Mouse (Mus musculus) hindbrain, embryonic 16.5 days (tissue): Measurements from ENCODE around the gene Napsa. TPM values are rescaled to one million over a fixed set of nuclear protein-coding genes. Genes with fewer than 3 reads are reported as not detected.

Source experiments
- ATAC-seq: fragments of 200-750 bp; cut with Nextera tagmentation; 2 replicates; pipeline ENCODE4 v1.8.0; 2017; ENCODE audit warnings: moderate TSS enrichment, moderate library complexity
- H3K27ac ChIP-seq: fragments of 300-500 bp; sonication (generic); 2 replicates; pipeline ENCODE4 v1.5.1; 2014; ENCODE audit warnings: low read depth, mild to moderate bottlenecking, control low read depth, low read length, moderate library complexity
- H3K27me3 ChIP-seq: fragments of 300-500 bp; sonication (generic); replicated peaks from 2 replicates; pipeline ENCODE4 v1.6.1; 2014; ENCODE audit warnings: low read length; ENCODE audit not compliant: control insufficient read depth, insufficient read depth
- H3K36me3 ChIP-seq: fragments of 300-500 bp; sonication (generic); 2 replicates; pipeline ENCODE4 v1.6.1; 2014; ENCODE audit warnings: mild to moderate bottlenecking, low read length, moderate library complexity, mixed read lengths; ENCODE audit not compliant: control insufficient read depth, insufficient read depth
- H3K4me1 ChIP-seq: fragments of 300-500 bp; sonication (generic); 2 replicates; pipeline ENCODE4 v1.6.1; 2014; ENCODE audit warnings: low read depth, low read length; ENCODE audit not compliant: control insufficient read depth, insufficient read depth
- H3K4me2 ChIP-seq: fragments of 300-500 bp; sonication (generic); 2 replicates; pipeline ENCODE4 v1.6.1; 2014; ENCODE audit warnings: mild to moderate bottlenecking, low read length, control low read depth, moderate library complexity
- H3K4me3 ChIP-seq: fragments of 300-500 bp; sonication (generic); 2 replicates; pipeline ENCODE4 v1.5.1; 2014; ENCODE audit warnings: mild to moderate bottlenecking, low read length, control low read depth, moderate library complexity
- H3K9ac ChIP-seq: fragments of 300-500 bp; sonication (generic); 2 replicates; pipeline ENCODE4 v1.6.1; 2014; ENCODE audit warnings: low read depth, mild to moderate bottlenecking, control low read depth, low read length, moderate library complexity
- H3K9me3 ChIP-seq: fragments of 300-500 bp; sonication (generic); 2 replicates; pipeline ENCODE4 v1.6.1; 2014; ENCODE audit warnings: mild to moderate bottlenecking, low read length, moderate library complexity; ENCODE audit not compliant: control insufficient read depth
- WGBS: fragments of 180-500 bp; shearing (Covaris S2); extraction: QIAGEN DNeasy Blood & Tissue Kit; methylation state at CpG from one replicate; pipeline ENCODE4 v1.1.7; 2014; 5-methylcytosine and 5-hydroxymethylcytosine counted together
- polyA plus RNA-seq: library from polyadenylated mRNA; unstranded; fragments of >200 nt; fragmentation: Nextera tagmentation; extraction: Ambion mirVana; gene quantifications from 2 replicates; pipeline ENCODE4 v1.2.1, GENCODE M21; 2015

Napsa gene
- polyA plus RNA-seq, 1 experiment from 2014 or later, result 1.6 TPM

DNA sequence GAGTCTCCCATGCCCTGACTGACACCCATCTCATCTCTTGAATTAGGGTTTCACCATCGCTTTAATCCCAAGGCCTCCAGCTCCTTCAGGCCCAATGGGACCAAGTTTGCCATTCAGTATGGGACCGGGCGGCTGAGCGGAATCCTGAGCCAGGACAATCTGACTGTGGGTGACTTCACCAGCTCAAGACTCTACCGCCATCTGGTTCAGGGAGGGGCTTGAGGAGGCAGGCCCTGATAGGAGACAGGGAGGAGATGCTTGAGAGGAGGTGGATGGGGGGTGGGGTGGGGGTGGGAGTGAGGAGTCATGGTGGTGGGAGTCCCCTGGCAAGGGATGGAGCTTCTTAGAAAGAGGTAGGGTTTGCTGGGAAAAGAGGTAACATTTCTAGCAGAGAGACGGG is 9.5 kb downstream of the Napsa start:
- no peak overlapping the region for H3K4me3 ChIP-seq

GRCm38 (mm10) chr7:44582709-44583108 is 10.5 kb downstream of the Napsa start:
- no peak overlapping the region for H3K9ac ChIP-seq
- no peak overlapping the region for H3K27ac ChIP-seq
- H3K4me2 ChIP-seq, result no peak overlapping the region
- no peaks in the 10 kb centered on the region for H3K27me3 ChIP-seq
- ATAC-seq, result no peak
- no peaks in the 10 kb centered on the region for H3K36me3 ChIP-seq
- 75% methylated on average over 5 of the region's 5 CpGs for WGBS
- H3K9me3 ChIP-seq, result peaks cover 7% of the 10 kb centered on the region; the same call in 1 of the 2 replicates
- H3K4me3 ChIP-seq, result no peak overlapping the region
- peaks cover under 1% of the 10 kb centered on the region; the same call in 1 of the 2 replicates for H3K4me1 ChIP-seq

More for the DNA sequence above, 9.5 kb downstream of the Napsa start:
- Histone ChIP-seq H3K9me3 (peaks cover 7% of the 10 kb centered on the region; the same call in 1 of the 2 replicates), H3K9ac (no peak overlapping the region), H3K36me3 (no peaks in the 10 kb centered on the region), H3K4me1 (no peaks in the 10 kb centered on the region), H3K27me3 (no peaks in the 10 kb centered on the region), H3K4me2 (no peak overlapping the region), H3K27ac (no peak overlapping the region)
- WGBS, result 84% methylated on average over 6 of the region's 6 CpGs
- ATAC-seq, result no peak

- H3K4me1 ChIP-seq, result peaks cover 5% of the 10 kb centered on the region; the same call in 1 of the 2 replicates
- H3K4me3 ChIP-seq, result no peak overlapping the region
- no peak overlapping the region for H3K4me2 ChIP-seq
- H3K36me3 ChIP-seq, result no peaks in the 10 kb centered on the region
- no peak for ATAC-seq
- no peaks in the 10 kb centered on the region for H3K27me3 ChIP-seq
- no peak overlapping the region for H3K27ac ChIP-seq
- peaks cover 7% of the 10 kb centered on the region; the same call in 1 of the 2 replicates for H3K9me3 ChIP-seq
- 91% methylated on average over 1 of the region's 1 CpGs for WGBS
- no peak overlapping the region for H3K9ac ChIP-seq
Measured at GRCm38 (mm10) chr7:44583146-44583545, 11.0 kb downstream of the Napsa start.

DNA sequence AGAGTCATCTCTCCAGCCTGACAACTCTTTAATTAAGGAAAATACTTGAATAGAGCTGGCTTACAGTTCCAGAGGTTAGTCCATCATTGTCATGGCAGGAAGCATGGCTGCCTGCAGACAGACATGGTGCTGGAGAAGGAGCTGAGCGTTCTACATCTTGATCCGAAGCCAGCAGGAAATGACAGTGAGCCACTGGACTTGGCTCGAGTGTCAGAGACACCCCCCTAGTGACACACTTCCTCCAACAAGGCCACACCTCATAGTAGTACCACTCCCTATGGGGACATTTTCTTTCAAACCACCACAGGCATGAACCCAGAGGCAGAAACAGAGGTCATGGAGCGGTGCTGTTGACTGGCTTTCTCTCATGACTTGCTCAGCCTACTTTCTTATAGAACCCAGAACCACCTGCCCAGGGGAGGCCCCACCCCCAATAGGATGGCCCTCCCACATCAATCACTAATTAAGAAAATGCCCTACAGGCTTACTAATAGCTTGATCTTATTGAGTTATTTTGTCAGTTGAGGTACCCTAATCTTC is 12.2 kb downstream of the Napsa start:
- Histone ChIP-seq H3K4me1 (peaks cover 10% of the 10 kb centered on the region; the same call in 1 of the 2 replicates), H3K4me3 (no peak overlapping the region), H3K4me2 (no peak overlapping the region), H3K36me3 (no peaks in the 10 kb centered on the region), H3K27ac (no peak overlapping the region), H3K27me3 (no peaks in the 10 kb centered on the region), H3K9me3 (peaks cover 2% of the 10 kb centered on the region; the same call in 1 of the 2 replicates), H3K9ac (no peak overlapping the region)
- no peak for ATAC-seq
- whole genome bisulfite sequencing, result 80% methylated on average over 4 of the region's 4 CpGs

- no peak for ATAC-seq
- Histone ChIP-seq H3K4me3 (no peak overlapping the region), H3K4me2 (no peak overlapping the region), H3K36me3 (no peaks in the 10 kb centered on the region), H3K9ac (no peak overlapping the region), H3K27ac (no peak overlapping the region), H3K27me3 (no peaks in the 10 kb centered on the region), H3K9me3 (peaks cover 2% of the 10 kb centered on the region; the same call in 1 of the 2 replicates), H3K4me1 (peaks cover 16% of the 10 kb centered on the region; the same call in 1 of the 2 replicates)
- WGBS, result 90% methylated on average over 6 of the region's 6 CpGs
Measured at GRCm38 (mm10) chr7:44584921-44585320, 12.7 kb downstream of the Napsa start.

DNA sequence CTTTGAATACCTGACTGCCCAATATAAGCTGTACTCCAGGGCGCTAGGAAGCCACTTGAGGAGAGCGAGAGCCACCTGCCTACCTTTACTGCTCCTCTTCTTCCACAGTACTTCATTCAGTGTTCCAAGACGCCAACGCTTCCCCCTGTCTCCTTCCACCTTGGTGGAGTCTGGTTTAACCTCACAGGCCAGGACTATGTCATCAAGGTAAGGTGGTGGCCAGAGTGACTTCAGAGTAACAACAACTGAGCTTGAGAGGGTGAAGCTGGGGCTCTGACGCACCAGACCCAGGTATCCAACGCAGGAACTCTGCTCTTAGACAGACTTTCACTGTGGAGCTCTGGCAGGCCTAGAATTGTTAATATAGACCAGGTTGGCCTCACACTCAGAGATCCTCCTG is 13.4 kb downstream of the Napsa start:
- 90% methylated on average over 6 of the region's 6 CpGs for WGBS
- Histone ChIP-seq H3K27me3 (no peaks in the 10 kb centered on the region), H3K36me3 (no peaks in the 10 kb centered on the region), H3K4me1 (peaks cover 18% of the 10 kb centered on the region; the same call in 1 of the 2 replicates), H3K9me3 (peaks cover 2% of the 10 kb centered on the region; the same call in 1 of the 2 replicates), H3K27ac (no peak overlapping the region), H3K4me3 (no peak overlapping the region), H3K4me2 (no peak overlapping the region), H3K9ac (no peak overlapping the region)
- ATAC-seq, result no peak

DNA sequence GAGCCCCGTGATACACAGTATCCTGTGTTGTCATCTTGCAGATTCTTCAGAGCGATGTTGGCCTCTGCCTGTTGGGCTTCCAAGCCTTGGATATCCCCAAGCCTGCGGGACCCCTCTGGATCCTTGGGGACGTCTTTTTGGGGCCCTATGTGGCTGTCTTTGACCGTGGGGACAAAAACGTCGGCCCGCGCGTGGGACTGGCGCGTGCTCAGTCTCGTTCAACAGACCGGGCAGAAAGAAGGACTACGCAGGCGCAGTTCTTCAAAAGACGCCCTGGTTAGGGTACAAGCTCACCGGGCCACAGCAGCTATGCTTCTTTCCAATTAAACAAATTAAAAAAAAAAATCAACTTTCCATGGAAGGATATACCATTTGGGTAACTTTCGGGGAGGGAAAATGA is 14.3 kb downstream of the Napsa start:
- H3K9me3 ChIP-seq, result no peaks in the 10 kb centered on the region
- no peaks in the 10 kb centered on the region for H3K36me3 ChIP-seq
- peak overlapping the region; percentile 91 for H3K4me2 ChIP-seq
- no peaks in the 10 kb centered on the region for H3K27me3 ChIP-seq
- peak overlapping the region; percentile 47 for H3K9ac ChIP-seq
- H3K4me1 ChIP-seq, result peaks cover 22% of the 10 kb centered on the region
- H3K4me3 ChIP-seq, result peak overlapping the region; percentile 72
- 7% methylated on average over 19 of the region's 19 CpGs for WGBS
- no peak for ATAC-seq
- peak overlapping the region; percentile 59 for H3K27ac ChIP-seq

DNA sequence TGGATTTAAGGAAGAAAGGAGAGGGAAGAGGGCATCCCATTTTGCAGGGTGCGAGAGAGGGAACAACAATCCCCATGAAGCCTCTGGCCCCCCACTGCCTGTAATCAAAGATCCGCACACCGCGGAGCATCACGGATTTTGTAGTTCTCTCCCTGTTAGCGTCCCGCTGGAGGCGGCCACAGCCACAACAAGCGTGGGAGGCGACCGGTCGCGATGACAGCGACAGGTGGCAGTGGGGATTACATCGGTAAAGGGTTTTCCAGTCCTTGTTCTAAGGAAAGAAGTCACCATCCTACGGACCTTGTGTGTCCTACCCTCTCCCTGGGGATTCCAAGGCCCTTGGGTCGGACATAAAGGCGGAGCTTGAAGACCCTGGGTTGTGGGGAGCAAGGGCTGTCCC is 14.8 kb downstream of the Napsa start:
- Histone ChIP-seq H3K27ac (peak overlapping the region; percentile 59; the same call in 1 of the 2 replicates), H3K4me2 (peak overlapping the region; percentile 91), H3K9ac (peak overlapping the region; percentile 47), H3K27me3 (no peaks in the 10 kb centered on the region), H3K36me3 (no peaks in the 10 kb centered on the region), H3K4me1 (peaks cover 26% of the 10 kb centered on the region), H3K9me3 (no peaks in the 10 kb centered on the region), H3K4me3 (peak overlapping the region; percentile 72)
- ATAC-seq, result peak; percentile 55
- WGBS, result under 1% methylated on average over 18 of the region's 18 CpGs

GRCm38 (mm10) chr7:44587676-44588075 is 15.5 kb downstream of the Napsa start:
- Histone ChIP-seq H3K27me3 (no peaks in the 10 kb centered on the region), H3K4me2 (peak overlapping the region; percentile 91), H3K36me3 (no peaks in the 10 kb centered on the region), H3K4me1 (peaks cover 34% of the 10 kb centered on the region), H3K4me3 (peak overlapping the region; percentile 72), H3K27ac (no peak overlapping the region), H3K9ac (peak overlapping the region; percentile 47), H3K9me3 (no peaks in the 10 kb centered on the region)
- ATAC-seq, result no peak
- WGBS, result 35% methylated on average over 6 of the region's 6 CpGs
